Mouse (Mus musculus) cortical plate, adult 2 months (tissue): ENCODE data around the gene Baz2b. TPM values are rescaled to one million over a fixed set of nuclear protein-coding genes. Genes with fewer than 3 reads are reported as not detected.

Experiments
- H3K27ac ChIP-seq: fragments of 200-500 bp; 2 replicates; pipeline ENCODE4 v1.5.1; 2012; ENCODE audit warnings: low read length, control low read depth, inconsistent platforms; ENCODE audit not compliant: insufficient read depth
- H3K4me1 ChIP-seq: fragments of 200-500 bp; 2 replicates; pipeline ENCODE4 v1.6.1; 2011; ENCODE audit warnings: low read length; ENCODE audit not compliant: control insufficient read depth, insufficient read depth
- H3K4me3 ChIP-seq: fragments of 200-500 bp; 2 replicates; pipeline ENCODE4 v1.5.1; 2011; ENCODE audit warnings: mild to moderate bottlenecking, low read length, control low read depth; ENCODE audit not compliant: insufficient read depth
- CTCF ChIP-seq: fragments of 200-500 bp; IDR thresholded peaks from 2 replicates; pipeline ENCODE4 v1.5.1; 2011; ENCODE audit warnings: mild to moderate bottlenecking, control low read depth, low read length; ENCODE audit not compliant: insufficient read depth; ENCODE audit errors: extremely low read depth
- POLR2A ChIP-seq: fragments of 200-500 bp; IDR thresholded peaks from 2 replicates; pipeline ENCODE4 v1.6.1; 2011; ENCODE audit warnings: mild to moderate bottlenecking, low read length, control low read depth; ENCODE audit not compliant: insufficient read depth; ENCODE audit errors: extremely low read depth
- polyA plus RNA-seq: library from polyadenylated mRNA; depleted of rRNA; stranded (reverse); fragments of >200 nt; gene quantifications from 2 replicates; pipeline ENCODE4 v1.2.3, GENCODE M21; 2012

Baz2b gene
- polyA plus RNA-seq, 1 experiment = 26.5 TPM

DNA sequence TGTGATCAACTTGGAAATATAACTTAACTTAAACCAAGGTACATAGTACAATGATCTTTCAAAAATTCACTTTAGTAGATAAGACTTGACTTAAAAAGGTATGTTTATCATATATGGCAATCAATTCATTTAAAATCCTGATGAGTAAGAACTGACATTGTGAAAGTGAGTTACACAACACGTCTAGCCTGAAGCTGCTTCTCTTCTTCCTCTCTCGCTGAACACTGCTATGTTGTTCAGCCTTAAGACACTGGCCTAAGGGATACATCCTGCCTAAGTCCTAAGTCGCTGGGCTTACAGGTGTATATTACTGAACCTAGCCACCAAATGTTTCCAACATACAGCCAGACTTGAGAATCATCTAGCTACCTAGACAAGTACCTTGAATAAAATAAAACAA, 178.6 kb downstream of the Baz2b start:
- no peak overlapping the region for H3K27ac ChIP-seq
- TF ChIP-seq CTCF = no peak
- TF ChIP-seq POLR2A = no peak
- H3K4me3 ChIP-seq = no peak overlapping the region
- H3K4me1 ChIP-seq = no peaks in the 10 kb centered on the region

GRCm38 (mm10) chr2:60029020-60029419, 180.6 kb downstream of the Baz2b start:
- no peak overlapping the region for H3K27ac ChIP-seq
- no peaks in the 10 kb centered on the region for H3K4me1 ChIP-seq
- TF ChIP-seq POLR2A (no peak), CTCF (no peak)
- H3K4me3 ChIP-seq = no peak overlapping the region

DNA sequence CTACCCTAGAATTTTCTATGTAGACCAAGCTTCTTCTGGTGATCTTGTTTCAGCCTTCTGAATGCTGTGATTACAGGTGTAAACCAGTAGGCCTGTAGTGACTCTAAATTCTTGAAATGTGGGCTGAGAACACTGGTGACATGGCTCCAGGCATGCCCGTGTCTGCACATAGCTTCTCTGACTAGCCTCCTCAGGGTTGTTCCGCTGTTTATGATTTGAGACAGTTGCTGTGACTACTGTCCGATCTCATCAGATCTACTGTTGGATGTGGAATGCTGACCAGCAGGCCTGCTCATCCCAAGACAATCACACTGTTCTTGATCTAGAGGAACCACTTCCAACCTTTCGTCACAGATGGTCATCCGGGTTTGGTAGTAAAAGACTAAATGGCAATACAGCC, 182.5 kb downstream of the Baz2b start:
- H3K4me1 ChIP-seq = no peaks in the 10 kb centered on the region
- TF ChIP-seq CTCF (no peak), POLR2A (no peak)
- no peak overlapping the region for H3K4me3 ChIP-seq
- no peak overlapping the region for H3K27ac ChIP-seq

DNA sequence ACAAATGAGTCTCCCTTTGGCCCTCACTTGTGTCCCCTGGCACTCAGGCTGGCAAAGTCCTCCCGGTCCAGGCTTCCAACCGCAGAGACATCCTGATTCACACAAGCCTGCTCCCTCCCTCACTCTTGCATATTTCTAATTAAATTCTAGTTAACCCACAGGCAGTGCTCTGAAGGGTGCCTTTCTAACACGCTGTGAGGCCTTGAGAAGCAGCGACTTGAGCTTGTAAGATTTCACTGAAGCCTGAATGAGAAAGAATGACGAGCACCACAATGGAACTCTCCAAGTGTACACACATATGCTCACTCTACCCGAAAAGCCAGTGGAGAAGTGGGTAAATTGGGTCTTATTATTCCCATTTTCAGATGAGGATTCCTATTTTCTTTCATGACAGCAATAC, 183.1 kb downstream of the Baz2b start:
- TF ChIP-seq CTCF = no peak
- no peak for TF ChIP-seq POLR2A
- no peak overlapping the region for H3K4me3 ChIP-seq
- H3K27ac ChIP-seq = no peak overlapping the region
- no peaks in the 10 kb centered on the region for H3K4me1 ChIP-seq

GRCm38 (mm10) chr2:60023777-60024176, 185.9 kb downstream of the Baz2b start:
- Histone ChIP-seq H3K27ac (no peak overlapping the region), H3K4me3 (no peak overlapping the region), H3K4me1 (no peaks in the 10 kb centered on the region)
- no peak for TF ChIP-seq POLR2A

DNA sequence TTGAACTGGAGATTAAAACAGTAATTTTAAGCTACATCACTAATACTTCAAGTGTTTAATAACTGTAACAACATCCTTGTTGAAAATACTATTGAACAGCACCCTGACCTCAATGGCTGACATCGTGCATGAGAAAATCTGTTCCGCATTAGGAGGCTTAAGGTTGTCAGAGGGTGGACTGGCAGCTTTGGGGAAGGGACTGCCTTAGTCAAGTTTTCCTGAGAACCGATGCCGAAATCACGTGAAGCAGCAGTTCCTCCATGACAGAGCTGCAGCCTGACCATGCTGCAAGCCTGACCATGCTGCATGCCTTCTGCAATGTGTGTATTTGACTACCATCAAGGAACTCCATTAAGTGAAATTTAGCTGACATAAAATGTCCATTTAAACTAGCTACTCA, 188.1 kb downstream of the Baz2b start:
- Histone ChIP-seq H3K4me1 (no peaks in the 10 kb centered on the region), H3K27ac (no peak overlapping the region), H3K4me3 (no peak overlapping the region)
- no peak for TF ChIP-seq CTCF
- no peak for TF ChIP-seq POLR2A

- H3K27ac ChIP-seq = no peak overlapping the region
- no peak for TF ChIP-seq CTCF
- no peaks in the 10 kb centered on the region for H3K4me1 ChIP-seq
- H3K4me3 ChIP-seq = no peak overlapping the region
Measured at GRCm38 (mm10) chr2:60021138-60021537, 188.5 kb downstream of the Baz2b start.

- Histone ChIP-seq H3K27ac (no peak overlapping the region), H3K4me3 (no peak overlapping the region), H3K4me1 (no peaks in the 10 kb centered on the region)
- no peak for TF ChIP-seq POLR2A
- no peak for TF ChIP-seq CTCF
Measured at GRCm38 (mm10) chr2:60019546-60020250, 189.9 kb downstream of the Baz2b start.

GRCm38 (mm10) chr2:60018875-60019501, 190.7 kb downstream of the Baz2b start:
- H3K4me1 ChIP-seq = no peaks in the 10 kb centered on the region
- no peak overlapping the region for H3K27ac ChIP-seq
- no peak for TF ChIP-seq CTCF
- TF ChIP-seq POLR2A = no peak
- no peak overlapping the region for H3K4me3 ChIP-seq

- H3K4me3 ChIP-seq = no peak overlapping the region
- no peak for TF ChIP-seq CTCF
- TF ChIP-seq POLR2A = no peak
- H3K4me1 ChIP-seq = no peaks in the 10 kb centered on the region
- H3K27ac ChIP-seq = no peak overlapping the region
Measured at GRCm38 (mm10) chr2:60011526-60011925, 198.1 kb downstream of the Baz2b start.

- TF ChIP-seq CTCF = no peak
- no peak for TF ChIP-seq POLR2A
- Histone ChIP-seq H3K27ac (no peak overlapping the region), H3K4me3 (no peak overlapping the region), H3K4me1 (no peaks in the 10 kb centered on the region)
Measured at GRCm38 (mm10) chr2:60003665-60004045, 206.0 kb downstream of the Baz2b start.
